Comparison of ENCODE assay signal across 14 mouse cellular contexts in genomic region chr2:113199030-113199679, GRCm38 (mm10). TPM values are rescaled to one million over a fixed set of nuclear protein-coding genes. Genes with fewer than 3 reads are reported as not detected.
DNase-seq lines count a peak whose midpoint lies in the region; ATAC-seq and TF ChIP-seq lines count a peak whose summit lies in the region.
"Had no signal": no experiment of that assay in that cellular context is flagged by ENCODE, and none has a peak within 500 bp of the region (broad histone marks: within the 10 kb centered on the region; RNA-seq: fewer than 3 reads in every experiment).

No protein-coding gene starts in this region.

- WGBS in embryonic facial prominence, embryonic 11.5 days: 82% methylated on average over 2 of the region's 2 CpGs
- 90% methylated on average over 2 of the region's 2 CpGs for WGBS in embryonic facial prominence, embryonic 10.5 days
- 79% methylated on average over 2 of the region's 2 CpGs for whole genome bisulfite sequencing in kidney, postnatal 0 days
- 80% methylated on average over 2 of the region's 2 CpGs for WGBS in stomach, embryonic 14.5 days
- WGBS in stomach, postnatal 0 days: 83% methylated on average over 2 of the region's 2 CpGs
- 76% methylated on average over 2 of the region's 2 CpGs for WGBS in stomach, embryonic 15.5 days

- no peak overlapping the region for H3K4me3 ChIP-seq in embryonic facial prominence, embryonic 11.5 days (ENCODE audit: low read depth, low read length)
- H3K4me3 ChIP-seq in embryonic facial prominence, embryonic 10.5 days: no peak overlapping the region
- no peak overlapping the region for H3K4me3 ChIP-seq in kidney, postnatal 0 days (replicated peaks; ENCODE audit: low read depth, low read length)
- H3K4me3 ChIP-seq in stomach, embryonic 14.5 days (ENCODE audit: low read depth, low read length): no peak overlapping the region
- H3K4me3 ChIP-seq in stomach, postnatal 0 days (ENCODE audit: low read depth, low read length): no peak overlapping the region
- H3K4me3 ChIP-seq in stomach, embryonic 15.5 days (replicated peaks): no peak overlapping the region
- H3K4me3 ChIP-seq: heart, embryonic 15.5 days had no signal

- no peaks in the 10 kb centered on the region for H3K36me3 ChIP-seq in embryonic facial prominence, embryonic 11.5 days (replicated peaks; ENCODE audit: control insufficient read depth, insufficient read depth, low read depth, low read length)
- H3K36me3 ChIP-seq in embryonic facial prominence, embryonic 10.5 days (replicated peaks): no peaks in the 10 kb centered on the region
- no peaks in the 10 kb centered on the region for H3K36me3 ChIP-seq in kidney, postnatal 0 days (ENCODE audit: insufficient read depth, low read length)
- no peaks in the 10 kb centered on the region for H3K36me3 ChIP-seq in stomach, embryonic 14.5 days (ENCODE audit: control insufficient read depth, insufficient read depth, low read length)
- H3K36me3 ChIP-seq in stomach, postnatal 0 days (ENCODE audit: control insufficient read depth, insufficient read depth, low read length): no peaks in the 10 kb centered on the region
- no peaks in the 10 kb centered on the region for H3K36me3 ChIP-seq in stomach, embryonic 15.5 days
- H3K36me3 ChIP-seq: heart, embryonic 15.5 days had no signal

- no peak for TF ChIP-seq EP300 in stomach, postnatal 0 days (optimal IDR thresholded peaks at IDR 0.05)

- no peaks in the 10 kb centered on the region for H3K9me3 ChIP-seq in embryonic facial prominence, embryonic 11.5 days (replicated peaks; ENCODE audit: control insufficient read depth, low read length)
- H3K9me3 ChIP-seq in embryonic facial prominence, embryonic 10.5 days: no peaks in the 10 kb centered on the region
- H3K9me3 ChIP-seq in kidney, postnatal 0 days (replicated peaks; ENCODE audit: low read length): no peaks in the 10 kb centered on the region
- H3K9me3 ChIP-seq in stomach, embryonic 14.5 days (ENCODE audit: control insufficient read depth, low read depth, low read length): no peaks in the 10 kb centered on the region
- H3K9me3 ChIP-seq in stomach, postnatal 0 days (ENCODE audit: control insufficient read depth, low read length): no peaks in the 10 kb centered on the region
- no peaks in the 10 kb centered on the region for H3K9me3 ChIP-seq in stomach, embryonic 15.5 days
- H3K9me3 ChIP-seq: heart, embryonic 15.5 days had no signal

- no peak overlapping the region for H3K4me2 ChIP-seq in embryonic facial prominence, embryonic 11.5 days (ENCODE audit: low read depth, low read length)
- H3K4me2 ChIP-seq in kidney, postnatal 0 days (ENCODE audit: low read length): no peak overlapping the region
- no peak overlapping the region for H3K4me2 ChIP-seq in stomach, embryonic 14.5 days (replicated peaks; ENCODE audit: low read depth, low read length)
- H3K4me2 ChIP-seq in stomach, postnatal 0 days (replicated peaks; ENCODE audit: low read depth): no peak overlapping the region
- H3K4me2 ChIP-seq in stomach, embryonic 15.5 days: no peak overlapping the region
- H3K4me2 ChIP-seq: heart, embryonic 15.5 days had no signal

- no peak for TF ChIP-seq CTCF in kidney, postnatal 0 days (IDR thresholded peaks at IDR 0.05; ENCODE audit: low read depth)
- TF ChIP-seq CTCF in stomach, postnatal 0 days (IDR thresholded peaks at IDR 0.05; ENCODE audit: low read depth): no peak

- ATAC-seq in embryonic facial prominence, embryonic 11.5 days (replicated peaks; ENCODE audit: insufficient number of reproducible peaks, low FRiP score, low TSS enrichment, low read depth): peak; percentile 65
- peak; percentile 33; the same call in 1 of the 2 replicates for ATAC-seq in kidney, postnatal 0 days (replicated peaks; ENCODE audit: low FRiP score, low read depth)
- peak; percentile 33; the same call in 1 of the 2 replicates for ATAC-seq in stomach, embryonic 14.5 days (ENCODE audit: insufficient number of reproducible peaks, insufficient read depth, low FRiP score, low read depth)
- ATAC-seq in stomach, postnatal 0 days (ENCODE audit: low FRiP score, low TSS enrichment): no peak
- 0 out of 2 replicates have a peak, but pooled peaks have one; percentile 14 for ATAC-seq in stomach, embryonic 15.5 days (ENCODE audit: insufficient read depth, low FRiP score, low read depth)

- no peaks in the 10 kb centered on the region for H3K27me3 ChIP-seq in embryonic facial prominence, embryonic 11.5 days (ENCODE audit: control insufficient read depth, insufficient read depth, low read length)
- no peaks in the 10 kb centered on the region for H3K27me3 ChIP-seq in embryonic facial prominence, embryonic 10.5 days (replicated peaks; ENCODE audit: low read depth, poor library complexity, severe bottlenecking)
- no peaks in the 10 kb centered on the region for H3K27me3 ChIP-seq in kidney, postnatal 0 days (ENCODE audit: insufficient read depth, low read length)
- H3K27me3 ChIP-seq in stomach, embryonic 14.5 days (ENCODE audit: control insufficient read depth, insufficient read depth, low read length): no peaks in the 10 kb centered on the region
- H3K27me3 ChIP-seq in stomach, postnatal 0 days (ENCODE audit: control insufficient read depth, insufficient read depth, low read length): no peaks in the 10 kb centered on the region
- H3K27me3 ChIP-seq in stomach, embryonic 15.5 days (replicated peaks): no peaks in the 10 kb centered on the region
- H3K27me3 ChIP-seq: heart, embryonic 15.5 days had no signal

- no peak for DNase-seq in embryonic facial prominence, embryonic 11.5 days (ENCODE audit: low spot score)
- no peak for DNase-seq in embryonic facial prominence, embryonic 10.5 days (ENCODE audit: low spot score)
- no peak for DNase-seq in kidney, postnatal 0 days (ENCODE audit: low spot score)
- no peak for DNase-seq in kidney, adult 18-20 months
- DNase-seq in stomach, postnatal 0 days (ENCODE audit: low spot score): no peak
- no peak for DNase-seq in cerebellum, adult 18-20 months
- DNase-seq: adrenal gland, postnatal 25 days; gastrocnemius, postnatal 14 days; kidney, postnatal 4 days had no signal

- no peak overlapping the region for H3K27ac ChIP-seq in embryonic facial prominence, embryonic 11.5 days (replicated peaks; ENCODE audit: low read depth, low read length)
- no peak overlapping the region for H3K27ac ChIP-seq in embryonic facial prominence, embryonic 10.5 days (replicated peaks)
- no peak overlapping the region for H3K27ac ChIP-seq in kidney, postnatal 0 days
- no peak overlapping the region for H3K27ac ChIP-seq in stomach, embryonic 14.5 days (ENCODE audit: low read length)
- no peak overlapping the region for H3K27ac ChIP-seq in stomach, postnatal 0 days (replicated peaks)
- no peak overlapping the region for H3K27ac ChIP-seq in stomach, embryonic 15.5 days
- H3K27ac ChIP-seq: heart, embryonic 15.5 days; liver, embryonic 14.5 days; macrophage had no signal

- no peak overlapping the region for H3K9ac ChIP-seq in embryonic facial prominence, embryonic 11.5 days (replicated peaks; ENCODE audit: low read length)
- no peak overlapping the region for H3K9ac ChIP-seq in kidney, postnatal 0 days (ENCODE audit: low read depth, low read length)
- H3K9ac ChIP-seq in stomach, embryonic 14.5 days (replicated peaks; ENCODE audit: low read depth, low read length): no peak overlapping the region
- H3K9ac ChIP-seq in stomach, postnatal 0 days (ENCODE audit: low read length): no peak overlapping the region
- H3K9ac ChIP-seq in stomach, embryonic 15.5 days: no peak overlapping the region
- H3K9ac ChIP-seq: heart, embryonic 15.5 days; liver, embryonic 14.5 days had no signal

- H3K4me1 ChIP-seq in embryonic facial prominence, embryonic 11.5 days (ENCODE audit: control insufficient read depth, insufficient read depth, low read length): no peaks in the 10 kb centered on the region
- H3K4me1 ChIP-seq in embryonic facial prominence, embryonic 10.5 days: no peaks in the 10 kb centered on the region
- no peaks in the 10 kb centered on the region for H3K4me1 ChIP-seq in kidney, postnatal 0 days (replicated peaks; ENCODE audit: insufficient read depth, low read length)
- no peaks in the 10 kb centered on the region for H3K4me1 ChIP-seq in stomach, embryonic 14.5 days (ENCODE audit: control insufficient read depth, insufficient read depth, low read length)
- no peaks in the 10 kb centered on the region for H3K4me1 ChIP-seq in stomach, postnatal 0 days (replicated peaks; ENCODE audit: control insufficient read depth, insufficient read depth)
- H3K4me1 ChIP-seq in stomach, embryonic 15.5 days: no peaks in the 10 kb centered on the region
- H3K4me1 ChIP-seq: heart, embryonic 15.5 days had no signal

RNA-seq across cellular contexts. Expression of gene Ryr3, which starts 17.7 kb away (rescaled TPM):
- polyA plus RNA-seq in embryonic facial prominence, embryonic 11.5 days (2014; fragmentation: Nextera tagmentation; extraction: Ambion mirVana): 0.50 and 1.4 TPM in 2 replicates
- polyA plus RNA-seq in embryonic facial prominence, embryonic 10.5 days (2016; fragmentation: Nextera tagmentation; extraction: Ambion mirVana): 0.25 and 0.28 TPM in 2 replicates
- polyA plus RNA-seq in kidney, postnatal 0 days (2015; fragmentation: Nextera tagmentation; extraction: Ambion mirVana): 0.22 and 0.34 TPM in 2 replicates
- 7.8 and 10.8 TPM in 2 replicates for polyA plus RNA-seq in stomach, embryonic 14.5 days (2014; fragmentation: Nextera tagmentation; extraction: Ambion mirVana)
- 2.0 and 2.1 TPM in 2 replicates for polyA plus RNA-seq in stomach, postnatal 0 days (2015; fragmentation: Nextera tagmentation; extraction: Ambion mirVana)
- 3.1 and 3.6 TPM in 2 replicates for polyA plus RNA-seq in stomach, embryonic 15.5 days (2015; fragmentation: Nextera tagmentation; extraction: Ambion mirVana)
- polyA plus RNA-seq: macrophage had no signal
